Mouse (Mus musculus) gastrocnemius, adult 18-20 months (tissue): ENCODE measurements around the gene Cd300lf. TPM values are rescaled to one million over a fixed set of nuclear protein-coding genes. Genes with fewer than 3 reads are reported as not detected.
A peak's percentile ranks its signal among the peaks of the same experiment; 100 is the strongest.

Source experiments
- DNase-seq: peaks from one replicate; pipeline ENCODE4 v3.0.0; 2021; ENCODE audit warnings: low spot score
- total RNA-seq, 2 experiments: library from RNA; stranded (reverse); gene quantifications; 2 replicates each; pipeline ENCODE4 v1.2.3; 2021

The Cd300lf gene
- total RNA-seq, 2 experiments from 2014 or later = not detected

GRCm38 (mm10) chr11:115106638-115107037 is 27.2 kb downstream of the Cd300lf start:
- DNase-seq = no peak

- no peak for DNase-seq
Measured at GRCm38 (mm10) chr11:115104769-115105563, 28.8 kb downstream of the Cd300lf start.

- no peak for DNase-seq
Measured at GRCm38 (mm10) chr11:115103470-115104413, 30.1 kb downstream of the Cd300lf start.

- DNase-seq = no peak
Measured at GRCm38 (mm10) chr11:115102116-115102515, 31.7 kb downstream of the Cd300lf start.

GRCm38 (mm10) chr11:115101615-115102051 is 32.2 kb downstream of the Cd300lf start:
- no peak for DNase-seq

- no peak for DNase-seq
Measured at GRCm38 (mm10) chr11:115100741-115101140, 33.1 kb downstream of the Cd300lf start.

- no peak for DNase-seq
Measured at GRCm38 (mm10) chr11:115100032-115100621, 33.7 kb downstream of the Cd300lf start.

GRCm38 (mm10) chr11:115099241-115099840 is 34.5 kb downstream of the Cd300lf start:
- no peak for DNase-seq

GRCm38 (mm10) chr11:115098203-115098932 is 35.4 kb downstream of the Cd300lf start:
- DNase-seq = no peak

- no peak for DNase-seq
Measured at GRCm38 (mm10) chr11:115092140-115092539, 41.7 kb downstream of the Cd300lf start.

GRCm38 (mm10) chr11:115091362-115091901 is 42.4 kb downstream of the Cd300lf start, which contains the start of gene Rab37:
Gene Rab37, plus strand, starts transcription at chr11:115091431.
- DNase-seq = no peak

GRCm38 (mm10) chr11:115089853-115090252 is 43.9 kb downstream of the Cd300lf start:
- no peak for DNase-seq

- no peak for DNase-seq
Measured at GRCm38 (mm10) chr11:115086213-115086612, 47.6 kb downstream of the Cd300lf start.

GRCm38 (mm10) chr11:115085064-115085463 is 48.7 kb downstream of the Cd300lf start:
- DNase-seq = no peak

GRCm38 (mm10) chr11:115084595-115084994 is 49.2 kb downstream of the Cd300lf start:
- no peak for DNase-seq

GRCm38 (mm10) chr11:115083376-115084139 is 50.2 kb downstream of the Cd300lf start:
- DNase-seq = peak; percentile 66

- no peak for DNase-seq
Measured at GRCm38 (mm10) chr11:115082196-115082595, 51.6 kb downstream of the Cd300lf start.

GRCm38 (mm10) chr11:115081373-115081772 is 52.4 kb downstream of the Cd300lf start:
- no peak for DNase-seq

GRCm38 (mm10) chr11:115080886-115081285 is 52.9 kb downstream of the Cd300lf start:
- DNase-seq = peak; percentile 40
